In the genomic region with DNA sequence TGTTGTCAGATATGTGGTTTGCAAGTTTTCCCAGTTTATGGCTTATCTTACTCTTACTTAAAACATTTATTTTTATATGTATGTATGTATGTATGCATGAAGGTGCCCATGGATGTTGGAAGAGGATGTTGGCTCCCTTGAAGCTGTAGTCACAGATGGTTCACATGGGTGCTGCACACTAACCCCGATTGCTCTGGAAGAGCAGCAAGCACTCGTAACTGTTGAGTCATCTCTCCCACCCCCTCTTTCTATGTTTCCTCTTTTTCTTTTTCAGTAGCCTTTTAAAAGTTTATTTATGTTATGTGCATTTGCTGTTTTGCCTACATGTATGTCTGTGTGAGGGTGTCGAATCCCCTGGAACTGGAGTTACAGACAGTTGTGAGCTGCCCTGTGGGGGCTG, we compare ENCODE assay signal across 24 mouse cellular contexts. TPM values are rescaled to one million over a fixed set of nuclear protein-coding genes. Genes with fewer than 3 reads are reported as not detected.
DNase-seq lines count a peak whose midpoint lies in the region; ATAC-seq and TF ChIP-seq lines count a peak whose summit lies in the region.
"Had no signal": no experiment of that assay in that cellular context is flagged by ENCODE, and none has a peak within 500 bp of the region (broad histone marks: within the 10 kb centered on the region; RNA-seq: fewer than 3 reads in every experiment).

No protein-coding gene starts in this region.

- H3K4me1 ChIP-seq in MEL (ENCODE audit: control insufficient read depth in 1 of 2, insufficient read depth in 2 of 2, low read length in 2 of 2) = peaks cover 0 to 3% of the 10 kb centered on the region in 2 experiments; a peak in 2 of 4 replicates

- H3K9ac ChIP-seq in MEL (ENCODE audit: control insufficient read depth, low read depth, low read length, poor library complexity, severe bottlenecking) = 0 out of 2 replicates have a peak overlapping the region, but pooled peaks have one; percentile 32
- H3K9ac ChIP-seq: forebrain, embryonic 13.5 days; hindbrain, embryonic 14.5 days had no signal

- no peaks in the 10 kb centered on the region for H3K27me3 ChIP-seq in MEL (ENCODE audit: control insufficient read depth in 1 of 2, insufficient read depth in 2 of 2, low read length in 2 of 2)
- H3K27me3 ChIP-seq: forebrain, embryonic 13.5 days had no signal

- DNase-seq in 416B (ENCODE audit: low read depth) = peak; percentile 16
- DNase-seq in MEL (ENCODE audit: low read depth, low spot score) = peak; percentile 70
- DNase-seq in brain, adult 2 months (ENCODE audit: low read depth, low spot score) = peak; percentile 19
- DNase-seq in neural tube, embryonic 10.5 days (ENCODE audit: extremely low spot score, low spot score) = no peak
- DNase-seq: adrenal gland, adult 8-10 months; adrenal gland, postnatal 36 days; cerebellum, adult 11-12 months; cerebellum, adult 8-10 months; cerebellum, postnatal 10 days; cerebellum, postnatal 36 days; gastrocnemius, postnatal 10 days; gastrocnemius, postnatal 36 days; kidney, adult 2 months had no signal

- no peak for TF ChIP-seq POLR2A in MEL (IDR thresholded peaks at IDR 0.05; ENCODE audit: control insufficient read depth in 1 of 2, insufficient read depth in 1 of 2, low read depth in 1 of 2, low read length in 2 of 2, poor library complexity in 1 of 2)

- TF ChIP-seq EP300 in MEL (IDR thresholded peaks at IDR 0.05; ENCODE audit: low read depth in 1 of 2, low read length in 2 of 2) = peak in 1 of 2 experiments; percentile 27; a peak in 1 of 4 replicates

- no peak for ATAC-seq in monocyte, adult 5-6 weeks (replicated peaks; ENCODE audit: insufficient number of reproducible peaks, low FRiP score, low TSS enrichment, poor library complexity, severe bottlenecking)
- no peak for ATAC-seq in activated CD4-positive, CD25-positive, alpha-beta regulatory T cell, adult 4 months
- ATAC-seq: CD4-positive, CD25-positive, alpha-beta regulatory T cell, adult 4 months; forebrain, embryonic 13.5 days; forebrain, embryonic 16.5 days; hindbrain, postnatal 0 days; inflammation-experienced regulatory T-cells, adult 6 months; intestine, embryonic 16.5 days had no signal

- TF ChIP-seq RAD21 in MEL (IDR thresholded peaks at IDR 0.05; ENCODE audit: low read depth, low read length) = no peak

- peak overlapping the region; percentile 29 for H3K27ac ChIP-seq in MEL (ENCODE audit: control insufficient read depth, low read depth, low read length)
- H3K27ac ChIP-seq: forebrain, embryonic 10.5 days; forebrain, embryonic 13.5 days; hindbrain, embryonic 10.5 days; hindbrain, embryonic 14.5 days; hindbrain, postnatal 0 days had no signal

- H3K9me3 ChIP-seq in MEL (replicated peaks; ENCODE audit: insufficient read depth, low read length) = no peaks in the 10 kb centered on the region
- H3K9me3 ChIP-seq: forebrain, embryonic 10.5 days; forebrain, embryonic 13.5 days; hindbrain, embryonic 10.5 days had no signal

- H3K79me2 ChIP-seq in MEL (ENCODE audit: control insufficient read depth, insufficient read depth, low read length, poor library complexity) = no peaks in the 10 kb centered on the region

- H3K36me3 ChIP-seq in MEL (ENCODE audit: control insufficient read depth in 1 of 2, insufficient read depth in 2 of 2, low read length in 2 of 2) = peaks cover 0 to 5% of the 10 kb centered on the region in 2 experiments; a peak in 2 of 4 replicates
- H3K36me3 ChIP-seq: forebrain, embryonic 10.5 days; hindbrain, embryonic 10.5 days had no signal

- TF ChIP-seq CTCF in MEL (IDR thresholded peaks at IDR 0.05 in 2 of 3, conservative IDR thresholded peaks at IDR 0.05 in 1 of 3; ENCODE audit: control insufficient read depth in 1 of 3, insufficient read depth in 1 of 3, low read depth in 2 of 3, low read length in 3 of 3, poor library complexity in 1 of 3, severe bottlenecking in 1 of 3) = no peak

- no peak overlapping the region for H3K4me3 ChIP-seq in MEL (ENCODE audit: control insufficient read depth in 1 of 2, insufficient read depth in 1 of 2, low read depth in 2 of 2, low read length in 2 of 2)
- H3K4me3 ChIP-seq: forebrain, embryonic 10.5 days; forebrain, embryonic 13.5 days; hindbrain, embryonic 10.5 days had no signal

TF ChIP-seq in MEL, 35 proteins besides CTCF, POLR2A, EP300 and RAD21:
- 0 out of 2 replicates have a peak, but pooled peaks have one; percentile 27 for TF ChIP-seq ETS1 (IDR thresholded peaks at IDR 0.05; ENCODE audit: low read depth, low read length)
- no peak for TF ChIP-seq BHLHE40 (IDR thresholded peaks at IDR 0.05; ENCODE audit: borderline replicate concordance, low read depth, low read length)
- no peak for TF ChIP-seq HCFC1 (IDR thresholded peaks at IDR 0.05; ENCODE audit: low read depth, low read length)

RNA-seq across cellular contexts. Expression of a gene that starts 4.0 kb away (rescaled TPM):
- 12.1 and 12.9 TPM in 2 replicates for total RNA-seq in MEL (2012; rRNA removed)
- polyA plus RNA-seq in MEL (2012; ENCODE audit: insufficient read depth in 1 of 2, insufficient read length in 2 of 2, low read depth in 1 of 2, low replicate concordance in 2 of 2, missing spikeins in 1 of 2) = 10 to 100 TPM in 1 of 2 experiments, not detected in 1; 30.4 TPM
- total RNA-seq in monocyte, adult 5-6 weeks (2017) = 0.29 to 1.1 TPM (median 0.29 TPM) in 3 replicates
- 1 to 10 TPM; 6.9 to 7.7 TPM for polyA plus RNA-seq in activated CD4-positive, CD25-positive, alpha-beta regulatory T cell, adult 4 months (2017; shearing (Covaris generic))
